Comparison of ENCODE assay signal across 8 mouse cellular contexts in genomic region chr2:90526564-90526963, GRCm38 (mm10). TPM values are rescaled to one million over a fixed set of nuclear protein-coding genes. Genes with fewer than 3 reads are reported as not detected.
DNase-seq lines count a peak whose midpoint lies in the region; ATAC-seq and TF ChIP-seq lines count a peak whose summit lies in the region.

No protein-coding gene starts in this region.

- no peaks in the 10 kb centered on the region for H3K27me3 ChIP-seq in kidney, embryonic 16.5 days (ENCODE audit: insufficient read depth, low read length)
- H3K27me3 ChIP-seq in embryonic facial prominence, embryonic 13.5 days: no peaks in the 10 kb centered on the region
- H3K27me3 ChIP-seq in intestine, embryonic 16.5 days (replicated peaks; ENCODE audit: control insufficient read depth, insufficient read depth, low read length): no peaks in the 10 kb centered on the region
- H3K27me3 ChIP-seq in midbrain, postnatal 0 days (ENCODE audit: insufficient read depth, low read length): no peaks in the 10 kb centered on the region

- no peaks in the 10 kb centered on the region for H3K9me3 ChIP-seq in kidney, embryonic 16.5 days (ENCODE audit: low read length)
- no peaks in the 10 kb centered on the region for H3K9me3 ChIP-seq in embryonic facial prominence, embryonic 13.5 days
- no peaks in the 10 kb centered on the region for H3K9me3 ChIP-seq in intestine, embryonic 16.5 days (ENCODE audit: control insufficient read depth, low read length)
- no peaks in the 10 kb centered on the region for H3K9me3 ChIP-seq in midbrain, postnatal 0 days (ENCODE audit: low read length)

- no peaks in the 10 kb centered on the region for H3K36me3 ChIP-seq in kidney, embryonic 16.5 days (ENCODE audit: insufficient read depth, low read length)
- H3K36me3 ChIP-seq in embryonic facial prominence, embryonic 13.5 days: no peaks in the 10 kb centered on the region
- H3K36me3 ChIP-seq in intestine, embryonic 16.5 days (ENCODE audit: control insufficient read depth, insufficient read depth, low read length): no peaks in the 10 kb centered on the region
- no peaks in the 10 kb centered on the region for H3K36me3 ChIP-seq in midbrain, postnatal 0 days (ENCODE audit: insufficient read depth, low read length)

- no peak overlapping the region for H3K4me2 ChIP-seq in kidney, embryonic 16.5 days (replicated peaks; ENCODE audit: low read depth, low read length)
- H3K4me2 ChIP-seq in embryonic facial prominence, embryonic 13.5 days: peak overlapping the region; percentile 38
- 0 out of 2 replicates have a peak overlapping the region, but pooled peaks have one; percentile 1 for H3K4me2 ChIP-seq in intestine, embryonic 16.5 days (ENCODE audit: low read depth, low read length)
- H3K4me2 ChIP-seq in midbrain, postnatal 0 days (ENCODE audit: low read depth, low read length, poor library complexity, severe bottlenecking): peak overlapping the region; percentile 12

- ATAC-seq in kidney, embryonic 16.5 days (ENCODE audit: low FRiP score, low TSS enrichment): no peak
- no peak for ATAC-seq in embryonic facial prominence, embryonic 13.5 days (ENCODE audit: insufficient number of reproducible peaks, insufficient read depth, low FRiP score, low TSS enrichment, low read depth)
- ATAC-seq in intestine, embryonic 16.5 days: peak; percentile 70
- ATAC-seq in midbrain, postnatal 0 days (ENCODE audit: low FRiP score): no peak

- H3K4me3 ChIP-seq in kidney, embryonic 16.5 days (ENCODE audit: low read length): no peak overlapping the region
- H3K4me3 ChIP-seq in embryonic facial prominence, embryonic 13.5 days: no peak overlapping the region
- H3K4me3 ChIP-seq in intestine, embryonic 16.5 days (ENCODE audit: low read length): no peak overlapping the region
- no peak overlapping the region for H3K4me3 ChIP-seq in midbrain, postnatal 0 days (ENCODE audit: low read depth, low read length)

- peaks cover 36% of the 10 kb centered on the region for H3K4me1 ChIP-seq in kidney, embryonic 16.5 days (ENCODE audit: insufficient read depth, low read length)
- peaks cover 23% of the 10 kb centered on the region for H3K4me1 ChIP-seq in embryonic facial prominence, embryonic 13.5 days
- peaks cover 14% of the 10 kb centered on the region; the same call in 1 of the 2 replicates for H3K4me1 ChIP-seq in intestine, embryonic 16.5 days (ENCODE audit: control insufficient read depth, insufficient read depth, low read length)
- peaks cover 4% of the 10 kb centered on the region; the same call in 1 of the 2 replicates for H3K4me1 ChIP-seq in midbrain, postnatal 0 days (ENCODE audit: insufficient read depth, low read length)

- WGBS in kidney, embryonic 16.5 days: 42% methylated on average over 6 of the region's 6 CpGs
- WGBS in embryonic facial prominence, embryonic 13.5 days: 25% methylated on average over 6 of the region's 6 CpGs
- 12% methylated on average over 6 of the region's 6 CpGs for WGBS in intestine, embryonic 16.5 days
- 16% methylated on average over 6 of the region's 6 CpGs for WGBS in midbrain, postnatal 0 days

- no peak for TF ChIP-seq CTCF in midbrain, postnatal 0 days (IDR thresholded peaks at IDR 0.05)

- no peak overlapping the region for H3K9ac ChIP-seq in kidney, embryonic 16.5 days (replicated peaks; ENCODE audit: low read length)
- H3K9ac ChIP-seq in embryonic facial prominence, embryonic 13.5 days: 0 out of 2 replicates have a peak overlapping the region, but pooled peaks have one; percentile 55
- no peak overlapping the region for H3K9ac ChIP-seq in intestine, embryonic 16.5 days (ENCODE audit: low read depth, low read length)
- H3K9ac ChIP-seq in midbrain, postnatal 0 days (replicated peaks; ENCODE audit: low read length, poor library complexity, severe bottlenecking): 0 out of 2 replicates have a peak overlapping the region, but pooled peaks have one; percentile 8

- no peak for DNase-seq in kidney, adult 9 months
- peak; percentile 59 for DNase-seq in midbrain, postnatal 0 days (ENCODE audit: low spot score)
- DNase-seq in right cerebral cortex, postnatal 14 days: no peak
- no peak for DNase-seq in heart, postnatal 36 days
- DNase-seq in layer of hippocampus, adult 9-10 months (ENCODE audit: low spot score): no peak

- peak overlapping the region; percentile 25 for H3K27ac ChIP-seq in kidney, embryonic 16.5 days (ENCODE audit: low read length)
- H3K27ac ChIP-seq in embryonic facial prominence, embryonic 13.5 days: peak overlapping the region; percentile 82
- peak overlapping the region; percentile 59 for H3K27ac ChIP-seq in intestine, embryonic 16.5 days (ENCODE audit: low read length)
- peak overlapping the region; percentile 65 for H3K27ac ChIP-seq in midbrain, postnatal 0 days (ENCODE audit: low read depth, low read length)

- intact Hi-C loops in heart, postnatal 36 days (cut with DNase I): no loop called here

RNA-seq across cellular contexts. Expression of gene Ptprj, which starts 53.9 kb away (rescaled TPM):
- polyA plus RNA-seq in kidney, embryonic 16.5 days (2015; fragmentation: Nextera tagmentation; extraction: Ambion mirVana): 7.0 and 7.4 TPM in 2 replicates
- polyA plus RNA-seq in embryonic facial prominence, embryonic 13.5 days (2015; fragmentation: Nextera tagmentation; extraction: Ambion mirVana): 2.8 and 3.2 TPM in 2 replicates
- 3.5 TPM in 2 replicates for polyA plus RNA-seq in intestine, embryonic 16.5 days (2015; fragmentation: Nextera tagmentation; extraction: Ambion mirVana)
- 36.6 and 39.7 TPM in 2 replicates for total RNA-seq in midbrain, postnatal 0 days (2014; rRNA removed)
- 3.7 and 4.3 TPM in 2 replicates for polyA plus RNA-seq in midbrain, postnatal 0 days (2015; fragmentation: Nextera tagmentation; extraction: Ambion mirVana)
- 10 to 100 TPM in 1 of 2 experiments, 1 to 10 TPM in 1; 8.3 to 10.5 TPM for total RNA-seq in heart, postnatal 36 days (2021)

Comparison
In these comparisons a context has a peak if more than half of its experiments do, and no peak if none do; other contexts are left out.
1. H3K27ac ChIP-seq: peak in every context shown above with its lines; median percentile 82 in embryonic facial prominence, embryonic 13.5 days; 65 in midbrain, postnatal 0 days; 59 in intestine, embryonic 16.5 days; 25 in kidney, embryonic 16.5 days.
2. H3K9ac ChIP-seq: peak in embryonic facial prominence, embryonic 13.5 days (single experiment) and midbrain, postnatal 0 days (single experiment); none in kidney, embryonic 16.5 days (single experiment) and intestine, embryonic 16.5 days (single experiment).